Mouse (Mus musculus): Measurements from ENCODE around the gene Fbxw16. TPM values are rescaled to one million over a fixed set of nuclear protein-coding genes. Genes with fewer than 3 reads are reported as not detected.
"Not testable (repeated sequence)": the region's sequence is repeated elsewhere in the genome, so short reads cannot be mapped to it uniquely, and the experiment has no call there.

Gene Fbxw16
- polyA plus RNA-seq (2017; shearing (Covaris generic)): not detected

- ATAC-seq: no peak
Measured at GRCm38 (mm10) chr9:109449040-109449439, at the start of gene Fbxw16. Fbxw16 (minus strand) TSS chr9:109449140.

GRCm38 (mm10) chr9:109495775-109496174, 46.8 kb upstream of the Fbxw16 start, which contains the start of gene Fbxw19:
Fbxw19 (minus strand) TSS chr9:109495875.
- not testable (repeated sequence) for ATAC-seq

DNA sequence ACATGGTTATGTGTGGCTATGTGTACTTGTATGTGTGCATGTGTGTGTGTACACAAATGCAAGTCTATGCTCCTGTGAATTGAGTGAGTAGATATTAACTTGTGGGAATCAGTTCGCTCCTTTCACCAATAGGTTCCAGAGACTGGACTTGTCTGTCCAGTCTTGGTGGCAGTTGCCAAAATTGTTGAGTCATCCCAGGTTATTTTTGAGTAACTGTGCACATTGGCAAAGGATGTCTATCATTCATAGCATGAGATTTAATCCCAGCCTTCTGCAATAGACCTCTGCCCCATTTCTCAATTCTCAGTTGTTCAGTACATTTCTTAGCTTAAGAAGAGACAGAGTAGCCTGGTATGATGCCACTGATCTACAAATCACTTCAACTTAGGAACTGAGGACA, 16.0 kb downstream of the Fbxw16 start:
- ATAC-seq: no peak

DNA sequence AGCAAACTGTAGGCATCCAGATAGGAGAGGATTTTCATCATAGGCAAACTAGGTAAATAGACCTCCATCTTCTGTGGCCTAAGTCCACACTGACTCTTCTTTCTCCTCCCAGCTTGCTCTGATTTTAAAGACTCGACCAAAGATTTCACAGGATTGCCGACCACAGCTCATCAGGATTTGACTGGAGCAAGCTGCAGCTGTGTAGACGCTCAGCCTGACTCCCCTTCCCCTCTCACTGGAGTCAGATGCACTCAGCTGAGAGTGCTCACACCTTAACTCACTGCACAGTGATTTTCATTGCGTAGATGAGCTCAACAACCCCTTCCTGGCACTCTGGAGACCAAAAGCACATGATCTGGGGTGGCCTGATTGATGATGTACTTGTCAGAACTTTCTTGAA, 44.7 kb downstream of the Fbxw16 start, which contains the start of gene Fbxw22:
TSS of gene Fbxw22 (minus strand) at position 101 of the 400 bp plus-strand sequence.
- not testable (repeated sequence) for ATAC-seq

Other genes starting within 250 kb of the Fbxw16 start
- not detected for gene Fbxw20, start 214.4 kb downstream of the Fbxw16 start, polyA plus RNA-seq (2017; shearing (Covaris generic))
- not detected for gene Fbxw14, start 161.5 kb downstream of the Fbxw16 start, polyA plus RNA-seq (2017; shearing (Covaris generic))
- gene Fbxw28, start 109.5 kb downstream of the Fbxw16 start, polyA plus RNA-seq (2017; shearing (Covaris generic)): not detected
- gene Fbxw22, start 44.8 kb downstream of the Fbxw16 start, polyA plus RNA-seq (2017; shearing (Covaris generic)): not detected
- gene Fbxw19, start 46.7 kb upstream of the Fbxw16 start, polyA plus RNA-seq (2017; shearing (Covaris generic)): under 1 TPM in 1 of 2 experiments, not detected in 1; 0.20 TPM
- gene Fbxw15, start 119.1 kb upstream of the Fbxw16 start, polyA plus RNA-seq (2017; shearing (Covaris generic)): not detected
- gene Fbxw24, start 176.9 kb upstream of the Fbxw16 start, polyA plus RNA-seq (2017; shearing (Covaris generic)): not detected
- gene Fbxw25, start 215.5 kb upstream of the Fbxw16 start, polyA plus RNA-seq (2017; shearing (Covaris generic)): not detected

All from activated CD4-positive, CD25-positive, alpha-beta regulatory T cell, adult 4 months (primary cell).